Mouse (Mus musculus): Measurements from ENCODE around the gene Rbms3.

The Rbms3 gene

GRCm38 (mm10) chr9:117092177-117092555 is 537.5 kb downstream of the Rbms3 start:
- peak; percentile 56 for DNase-seq

GRCm38 (mm10) chr9:117091253-117092176 is 538.2 kb downstream of the Rbms3 start:
- peak; percentile 81 for DNase-seq

- peak; percentile 88 for DNase-seq
These were observed 540.1 kb downstream of the Rbms3 start for GRCm38 (mm10) chr9:117089409-117090147.

GRCm38 (mm10) chr9:117088309-117088708 is 541.4 kb downstream of the Rbms3 start:
- peak; percentile 57 for DNase-seq

- peak; percentile 71 for DNase-seq
These were observed 544.0 kb downstream of the Rbms3 start for GRCm38 (mm10) chr9:117085706-117086105.

GRCm38 (mm10) chr9:117084471-117084870 is 545.2 kb downstream of the Rbms3 start:
- DNase-seq, result peak; percentile 64

- DNase-seq, result peak; percentile 73
These were observed 550.2 kb downstream of the Rbms3 start for GRCm38 (mm10) chr9:117079471-117079870.

- DNase-seq, result peak; percentile 77
These were observed 552.2 kb downstream of the Rbms3 start for GRCm38 (mm10) chr9:117077548-117077947.

- DNase-seq, result peak; percentile 63
These were observed 552.9 kb downstream of the Rbms3 start for GRCm38 (mm10) chr9:117076785-117077184.

- DNase-seq, result peak; percentile 62
These were observed 557.1 kb downstream of the Rbms3 start for GRCm38 (mm10) chr9:117072433-117073099.

- DNase-seq, result no peak
These were observed 559.1 kb downstream of the Rbms3 start for GRCm38 (mm10) chr9:117070616-117071015.

GRCm38 (mm10) chr9:117069232-117069631 is 560.5 kb downstream of the Rbms3 start:
- peak; percentile 25 for DNase-seq

- DNase-seq, result no peak
These were observed 561.9 kb downstream of the Rbms3 start for GRCm38 (mm10) chr9:117067703-117068419.

GRCm38 (mm10) chr9:117066502-117066901 is 563.2 kb downstream of the Rbms3 start:
- DNase-seq, result no peak

- DNase-seq, result no peak
These were observed 564.1 kb downstream of the Rbms3 start for GRCm38 (mm10) chr9:117065601-117066000.

GRCm38 (mm10) chr9:117059586-117059985 is 570.1 kb downstream of the Rbms3 start:
- DNase-seq, result peak; percentile 95

GRCm38 (mm10) chr9:117059135-117059534 is 570.6 kb downstream of the Rbms3 start:
- DNase-seq, result peak; percentile 92

- no peak for DNase-seq
These were observed 577.8 kb downstream of the Rbms3 start for GRCm38 (mm10) chr9:117051935-117052334.

- no peak for DNase-seq
These were observed 581.1 kb downstream of the Rbms3 start for GRCm38 (mm10) chr9:117048641-117049040.

- no peak for DNase-seq
These were observed 587.7 kb downstream of the Rbms3 start for GRCm38 (mm10) chr9:117041993-117042366.

- DNase-seq, result no peak
These were observed 588.3 kb downstream of the Rbms3 start for GRCm38 (mm10) chr9:117041291-117041992.

GRCm38 (mm10) chr9:117039941-117040453 is 589.7 kb downstream of the Rbms3 start:
- DNase-seq, result peak; percentile 98
